Mouse (Mus musculus) kidney, postnatal 0 days (tissue): Measurements from ENCODE around the gene Fam243. TPM values are rescaled to one million over a fixed set of nuclear protein-coding genes. Genes with fewer than 3 reads are reported as not detected.

ENCODE experiments used
- ATAC-seq: fragments of 200-750 bp; cut with Nextera tagmentation; replicated peaks from 2 replicates; pipeline ENCODE4 v1.8.0; 2017; ENCODE audit warnings: low read depth, moderate number of reproducible peaks, moderate TSS enrichment, moderate library complexity; ENCODE audit not compliant: low FRiP score
- DNase-seq: peaks from one replicate; pipeline ENCODE4 v3.0.0-alpha.2; 2016; ENCODE audit warnings: low spot score
- H3K27ac ChIP-seq: fragments of 300-500 bp; sonication (generic); 2 replicates; pipeline ENCODE4 v1.5.1; 2014; ENCODE audit warnings: mild to moderate bottlenecking
- H3K27me3 ChIP-seq: fragments of 300-500 bp; sonication (generic); 2 replicates; pipeline ENCODE4 v1.6.1; 2014; ENCODE audit warnings: low read length, mixed read lengths; ENCODE audit not compliant: insufficient read depth
- H3K36me3 ChIP-seq: fragments of 300-500 bp; sonication (generic); 2 replicates; pipeline ENCODE4 v1.6.1; 2014; ENCODE audit warnings: low read length, mixed read lengths; ENCODE audit not compliant: insufficient read depth
- H3K4me1 ChIP-seq: fragments of 300-500 bp; sonication (generic); replicated peaks from 2 replicates; pipeline ENCODE4 v1.6.1; 2014; ENCODE audit warnings: antibody characterized with exemption, low read length, mixed read lengths; ENCODE audit not compliant: insufficient read depth
- H3K4me2 ChIP-seq: fragments of 300-500 bp; sonication (generic); 2 replicates; pipeline ENCODE4 v1.6.1; 2014; ENCODE audit warnings: mild to moderate bottlenecking, low read length, moderate library complexity, mixed read lengths
- H3K4me3 ChIP-seq: fragments of 300-500 bp; sonication (generic); replicated peaks from 2 replicates; pipeline ENCODE4 v1.5.1; 2014; ENCODE audit warnings: low read depth, low read length
- H3K9ac ChIP-seq: fragments of 300-500 bp; sonication (generic); 2 replicates; pipeline ENCODE4 v1.6.1; 2014; ENCODE audit warnings: low read depth, low read length
- H3K9me3 ChIP-seq: fragments of 300-500 bp; sonication (generic); replicated peaks from 2 replicates; pipeline ENCODE4 v1.6.1; 2016; ENCODE audit warnings: low read length, inconsistent platforms, mixed read lengths
- CTCF ChIP-seq: IDR thresholded peaks from 2 replicates; pipeline ENCODE4 v1.5.1; 2016; ENCODE audit warnings: antibody characterized with exemption, low read depth, mild to moderate bottlenecking, moderate library complexity
- WGBS: fragments of 180-500 bp; shearing (Covaris S2); extraction: QIAGEN DNeasy Blood & Tissue Kit; methylation state at CpG from one replicate; pipeline ENCODE4 v1.1.7; 2014; 5-methylcytosine and 5-hydroxymethylcytosine counted together
- polyA plus RNA-seq: library from polyadenylated mRNA; unstranded; fragments of >200 nt; fragmentation: Nextera tagmentation; extraction: Ambion mirVana; gene quantifications from 2 replicates; pipeline ENCODE4 v1.2.1, GENCODE M21; 2015

The Fam243 gene
- polyA plus RNA-seq, 1 experiment from 2014 or later = 0.13 TPM

DNA sequence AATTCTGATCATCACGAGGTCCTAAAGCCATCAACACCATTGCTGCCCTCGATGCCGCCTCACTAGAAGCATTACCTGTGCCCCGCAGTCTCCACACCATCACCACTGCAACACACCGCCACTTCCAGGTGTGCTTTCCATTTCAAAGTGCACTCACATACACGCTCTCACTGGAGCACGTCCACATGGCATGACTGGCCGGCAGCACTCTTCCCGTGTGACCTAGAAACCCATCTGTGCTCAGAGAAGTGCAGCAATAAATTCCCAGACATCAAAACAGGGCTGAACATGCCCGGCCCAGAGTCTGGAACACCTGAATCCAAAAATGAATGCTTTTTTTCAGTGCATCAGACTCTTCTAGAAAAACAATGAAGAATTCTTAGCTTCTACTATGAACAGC is 6.7 kb upstream of the Fam243 start:
- Histone ChIP-seq H3K4me3 (no peak overlapping the region), H3K9me3 (no peaks in the 10 kb centered on the region), H3K4me1 (no peaks in the 10 kb centered on the region), H3K27me3 (no peaks in the 10 kb centered on the region), H3K9ac (no peak overlapping the region), H3K27ac (no peak overlapping the region), H3K4me2 (no peak overlapping the region), H3K36me3 (no peaks in the 10 kb centered on the region)
- no peak for ATAC-seq
- 63% methylated on average over 10 of the region's 10 CpGs for WGBS
- DNase-seq = no peak
- TF ChIP-seq CTCF = no peak

DNA sequence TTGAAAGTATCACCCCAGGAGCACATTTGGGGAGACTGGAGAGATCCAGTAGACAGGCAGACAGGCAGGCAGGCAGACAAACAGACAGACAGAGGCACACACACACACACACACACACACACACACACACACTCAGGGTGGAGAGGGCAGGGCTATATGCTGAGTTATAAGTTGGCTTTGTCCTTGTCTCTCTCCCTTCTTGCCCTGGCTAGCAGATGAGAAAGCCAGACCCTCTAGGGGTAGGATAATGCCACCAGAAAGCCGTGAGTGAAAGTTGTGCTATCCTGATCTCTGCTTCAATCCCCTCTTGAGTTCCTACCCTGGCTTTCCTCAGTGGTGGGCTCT is 3.8 kb upstream of the Fam243 start:
- Histone ChIP-seq H3K4me3 (no peak overlapping the region), H3K9ac (no peak overlapping the region), H3K4me2 (no peak overlapping the region), H3K4me1 (no peaks in the 10 kb centered on the region), H3K9me3 (no peaks in the 10 kb centered on the region), H3K27ac (no peak overlapping the region), H3K36me3 (no peaks in the 10 kb centered on the region), H3K27me3 (no peaks in the 10 kb centered on the region)
- DNase-seq = no peak
- WGBS = 62% methylated on average over 1 of the region's 1 CpGs
- TF ChIP-seq CTCF = no peak
- ATAC-seq = no peak

DNA sequence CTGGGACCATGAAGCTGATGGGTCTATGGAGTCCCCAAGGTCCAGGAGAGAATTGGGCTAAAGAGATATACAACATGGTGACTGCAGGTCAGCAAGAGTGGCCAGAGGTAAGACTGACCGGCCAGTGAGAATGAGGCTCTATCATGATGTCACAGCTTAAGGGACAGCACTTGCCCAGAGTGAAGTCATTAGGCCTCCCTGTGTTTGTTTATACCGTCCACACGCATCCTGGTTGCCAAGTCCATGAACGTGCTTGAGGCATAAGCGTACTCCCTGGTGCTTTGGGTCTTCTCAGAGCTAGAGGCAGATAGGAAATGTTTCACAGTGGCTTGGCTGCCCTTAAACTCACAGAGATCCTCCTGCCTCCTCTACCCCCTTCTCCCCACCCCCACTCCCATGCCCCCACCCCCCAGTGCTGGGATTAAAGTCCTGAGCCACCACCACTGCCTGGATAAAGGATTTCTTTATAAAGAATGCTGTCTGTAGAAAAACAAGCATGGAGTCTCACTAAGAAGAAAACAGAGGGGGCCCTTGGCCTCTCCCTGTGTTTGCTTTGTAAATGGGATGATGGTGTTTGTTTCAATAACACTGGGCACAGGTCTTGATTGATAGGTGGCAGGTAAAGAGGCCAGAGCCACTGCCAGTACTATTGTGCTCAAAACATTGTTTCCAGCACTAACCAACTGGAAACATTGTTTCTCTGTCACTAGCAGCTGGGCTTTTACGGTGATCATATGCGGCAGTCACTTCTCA is 3.2 kb upstream of the Fam243 start:
- H3K9ac ChIP-seq = no peak overlapping the region
- H3K27me3 ChIP-seq = no peaks in the 10 kb centered on the region
- H3K4me1 ChIP-seq = no peaks in the 10 kb centered on the region
- no peaks in the 10 kb centered on the region for H3K36me3 ChIP-seq
- no peaks in the 10 kb centered on the region for H3K9me3 ChIP-seq
- WGBS = 58% methylated on average over 7 of the region's 7 CpGs
- no peak overlapping the region for H3K27ac ChIP-seq
- no peak for TF ChIP-seq CTCF
- no peak overlapping the region for H3K4me2 ChIP-seq
- no peak overlapping the region for H3K4me3 ChIP-seq
- no peak for ATAC-seq
- no peak for DNase-seq

DNA sequence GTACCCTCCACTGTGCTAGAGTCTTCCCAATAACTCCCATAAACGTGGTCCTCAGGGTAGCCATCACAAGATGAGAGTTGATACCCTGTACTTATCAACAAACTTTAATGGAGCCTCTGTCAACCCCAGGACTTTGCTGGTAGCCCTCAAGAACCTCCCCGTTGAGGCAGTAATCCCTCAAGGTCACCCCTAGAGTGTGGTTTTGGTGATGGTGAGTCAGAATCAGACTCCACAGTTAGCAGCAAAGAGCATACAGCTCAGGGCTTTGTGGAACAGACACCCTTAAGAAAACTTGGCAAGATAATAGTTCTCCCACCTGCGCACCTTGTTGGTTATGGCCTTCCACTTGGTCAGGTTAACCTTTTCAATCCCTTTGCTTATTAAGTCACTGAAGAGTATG is 880 bp downstream of the Fam243 start:
- Histone ChIP-seq H3K27ac (no peak overlapping the region), H3K4me2 (no peak overlapping the region), H3K4me1 (no peaks in the 10 kb centered on the region), H3K36me3 (no peaks in the 10 kb centered on the region), H3K9ac (no peak overlapping the region), H3K9me3 (no peaks in the 10 kb centered on the region; the same call in 1 of the 2 replicates), H3K4me3 (no peak overlapping the region), H3K27me3 (no peaks in the 10 kb centered on the region)
- DNase-seq (no peak), ATAC-seq (no peak)
- no peak for TF ChIP-seq CTCF
- 92% methylated on average over 3 of the region's 3 CpGs for WGBS

DNA sequence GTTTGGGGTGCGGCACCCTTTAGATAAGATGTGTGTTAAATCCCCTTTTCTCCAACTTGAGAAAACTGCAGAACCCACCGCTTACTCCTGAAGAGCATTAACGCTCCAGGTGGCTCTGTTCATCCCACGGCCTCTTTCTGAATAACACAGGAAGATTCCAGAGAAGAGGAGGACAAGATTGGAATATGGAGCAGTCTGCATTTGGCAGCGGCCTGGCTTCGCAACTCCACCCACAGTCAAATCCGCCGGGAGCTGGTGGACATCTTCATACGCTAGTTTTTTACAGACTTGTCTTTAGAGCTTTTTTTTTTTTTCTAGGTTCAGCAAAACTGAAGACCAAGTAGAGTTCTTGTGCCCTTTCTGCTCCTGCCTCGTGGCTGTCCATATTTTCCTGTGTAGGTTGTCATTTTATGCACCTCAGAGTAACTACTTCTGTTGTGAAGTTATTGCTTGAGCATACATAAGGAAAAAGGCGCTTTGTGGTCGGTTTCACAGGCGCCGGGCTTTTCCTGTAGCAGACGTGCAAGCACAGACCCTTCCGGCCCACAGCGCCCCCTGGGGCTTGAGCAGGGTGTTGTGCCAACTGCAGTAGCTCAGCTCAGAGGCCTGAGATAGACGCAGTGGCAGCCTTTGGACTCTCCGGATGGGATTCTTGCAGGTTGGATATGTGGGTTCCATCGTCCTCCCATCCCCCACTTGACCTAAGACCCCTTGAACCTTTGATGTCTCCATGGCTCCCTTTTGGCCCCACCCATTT is 1.7 kb downstream of the Fam243 start:
- Histone ChIP-seq H3K4me2 (no peak overlapping the region), H3K27ac (no peak overlapping the region), H3K36me3 (no peaks in the 10 kb centered on the region), H3K4me3 (no peak overlapping the region), H3K27me3 (no peaks in the 10 kb centered on the region), H3K9ac (no peak overlapping the region), H3K4me1 (no peaks in the 10 kb centered on the region), H3K9me3 (no peaks in the 10 kb centered on the region; the same call in 1 of the 2 replicates)
- 64% methylated on average over 20 of the region's 20 CpGs for WGBS
- peak; percentile 53 for TF ChIP-seq CTCF
- ATAC-seq (no peak), DNase-seq (no peak)

DNA sequence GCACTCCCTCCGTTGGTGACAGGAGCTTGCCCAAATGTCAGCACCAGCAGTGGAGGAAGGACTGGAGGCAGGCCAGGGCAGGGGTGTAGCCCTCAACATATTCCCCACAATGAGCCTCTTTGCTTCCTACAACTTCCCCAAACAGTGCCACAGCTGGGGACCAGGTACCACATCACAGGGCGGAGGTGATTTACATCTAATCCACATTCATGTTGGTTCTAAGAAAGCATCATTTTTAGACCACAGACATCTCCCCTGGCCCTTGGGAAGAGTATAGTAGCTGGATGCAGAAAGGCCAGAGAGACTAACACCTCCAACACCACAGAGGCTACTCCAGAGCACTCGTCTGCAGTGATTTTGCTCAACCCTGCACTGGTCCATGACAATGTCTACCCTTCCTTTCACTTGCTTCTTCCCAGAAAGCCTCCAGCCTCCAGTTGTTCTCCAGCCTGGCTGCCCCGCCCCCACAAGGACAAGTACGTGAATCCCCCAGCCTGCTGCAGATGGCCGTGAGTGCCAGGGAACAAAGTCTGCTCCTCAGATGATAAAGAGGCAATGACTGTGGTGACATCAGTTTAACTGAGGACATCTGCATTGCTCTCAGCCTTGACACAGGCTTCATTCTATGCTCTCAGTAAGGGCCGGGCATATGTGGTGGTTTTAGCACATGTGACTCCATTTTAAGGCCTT is 5.0 kb downstream of the Fam243 start:
- ATAC-seq (no peak), DNase-seq (no peak)
- Histone ChIP-seq H3K9ac (no peak overlapping the region), H3K27ac (no peak overlapping the region), H3K4me2 (no peak overlapping the region), H3K36me3 (peaks cover 14% of the 10 kb centered on the region), H3K4me1 (no peaks in the 10 kb centered on the region), H3K4me3 (no peak overlapping the region), H3K27me3 (no peaks in the 10 kb centered on the region), H3K9me3 (no peaks in the 10 kb centered on the region; the same call in 1 of the 2 replicates)
- no peak for TF ChIP-seq CTCF
- WGBS = 74% methylated on average over 7 of the region's 7 CpGs
